Mouse (Mus musculus) liver, embryonic 16.5 days (tissue): ENCODE results near the gene Six5. TPM values are rescaled to one million over a fixed set of nuclear protein-coding genes. Genes with fewer than 3 reads are reported as not detected.

Experiments used
- ATAC-seq: fragments of 200-750 bp; cut with Nextera tagmentation; 2 replicates; pipeline ENCODE4 v1.8.0; 2017; ENCODE audit warnings: low read depth, mild to moderate bottlenecking, moderate number of reproducible peaks, moderate library complexity
- H3K27ac ChIP-seq: fragments of 300-500 bp; sonication (generic); 2 replicates; pipeline ENCODE4 v1.5.1; 2014; ENCODE audit warnings: mild to moderate bottlenecking, low read length
- H3K27me3 ChIP-seq: fragments of 300-500 bp; sonication (generic); 2 replicates; pipeline ENCODE4 v1.6.1; 2014; ENCODE audit warnings: low read depth, low read length, mixed read lengths; ENCODE audit not compliant: control insufficient read depth, insufficient read depth
- H3K36me3 ChIP-seq: fragments of 300-500 bp; sonication (generic); 2 replicates; pipeline ENCODE4 v1.6.1; 2014; ENCODE audit warnings: mild to moderate bottlenecking; ENCODE audit not compliant: control insufficient read depth, insufficient read depth
- H3K4me1 ChIP-seq: fragments of 300-500 bp; sonication (generic); 2 replicates; pipeline ENCODE4 v1.6.1; 2014; ENCODE audit warnings: low read depth, low read length, mixed read lengths; ENCODE audit not compliant: control insufficient read depth
- H3K4me2 ChIP-seq: fragments of 300-500 bp; sonication (generic); 2 replicates; pipeline ENCODE4 v1.6.1; 2014; ENCODE audit warnings: low read depth, low read length, mixed read lengths
- H3K4me3 ChIP-seq: fragments of 300-500 bp; sonication (generic); 2 replicates; pipeline ENCODE4 v1.5.1; 2014; ENCODE audit warnings: low read depth, mild to moderate bottlenecking, low read length
- H3K9ac ChIP-seq: fragments of 300-500 bp; sonication (generic); 2 replicates; pipeline ENCODE4 v1.6.1; 2014; ENCODE audit warnings: low read depth, low read length
- H3K9me3 ChIP-seq: fragments of 300-500 bp; sonication (generic); replicated peaks from 2 replicates; pipeline ENCODE4 v1.6.1; 2016; ENCODE audit warnings: low read length; ENCODE audit not compliant: control insufficient read depth
- WGBS: fragments of 180-500 bp; shearing (Covaris S2); extraction: QIAGEN DNeasy Blood & Tissue Kit; methylation state at CpG from one replicate; pipeline ENCODE4 v1.1.7; 2014; ENCODE audit not compliant: insufficient replicate concordance; 5-methylcytosine and 5-hydroxymethylcytosine counted together
- microRNA-seq: library from miRNA; unstranded; fragments of <30 nt; microRNA quantifications from one replicate; pipeline ENCODE4, GENCODE M21; 2016
- polyA plus RNA-seq: library from polyadenylated mRNA; unstranded; fragments of >200 nt; fragmentation: Nextera tagmentation; extraction: Ambion mirVana; gene quantifications from 2 replicates; pipeline ENCODE4 v1.2.1, GENCODE M21; 2015

The Six5 gene
- polyA plus RNA-seq, 1 experiment from 2014 or later: 0.93 TPM

GRCm38 (mm10) chr7:19136673-19137334, 42.4 kb downstream of the Six5 start:
- no peak for ATAC-seq
- Histone ChIP-seq H3K36me3 (peaks cover 19% of the 10 kb centered on the region), H3K9ac (no peak overlapping the region)

DNA sequence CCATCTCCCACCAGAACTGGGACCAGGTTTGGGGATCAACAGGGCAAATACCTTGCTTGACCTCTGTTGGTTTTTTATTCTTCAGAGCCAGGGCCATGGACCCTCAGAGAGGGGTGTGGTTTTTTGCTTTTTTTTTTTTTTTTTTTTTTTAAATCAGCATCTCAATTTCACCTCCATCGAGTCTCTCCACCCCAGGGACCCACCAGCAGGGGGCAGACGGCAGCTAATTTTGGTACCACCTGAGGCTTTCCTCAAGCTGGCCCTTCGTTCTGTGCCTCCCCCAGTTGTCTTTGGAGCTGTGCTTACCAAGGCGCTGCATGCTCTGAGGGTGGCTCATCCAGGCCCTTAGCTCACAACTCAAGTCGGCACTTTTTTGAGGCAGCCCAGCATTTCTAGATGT, 43.0 kb downstream of the Six5 start:
- no peak for ATAC-seq
- peaks cover 19% of the 10 kb centered on the region for H3K36me3 ChIP-seq
- 46% methylated on average over 5 of the region's 5 CpGs for WGBS

More at GRCm38 (mm10) chr7:19136673-19137334, 42.4 kb downstream of the Six5 start:
- WGBS: 86% methylated on average over 38 of the region's 38 CpGs
- Histone ChIP-seq H3K4me3 (no peak overlapping the region), H3K27ac (no peak overlapping the region), H3K4me2 (no peak overlapping the region), H3K4me1 (peaks cover 3% of the 10 kb centered on the region), H3K9me3 (no peaks in the 10 kb centered on the region), H3K27me3 (no peaks in the 10 kb centered on the region)

GRCm38 (mm10) chr7:19146793-19147192, 52.4 kb downstream of the Six5 start:
- H3K27ac ChIP-seq: no peak overlapping the region
- WGBS: 75% methylated on average over 10 of the region's 10 CpGs
- no peak for ATAC-seq
- H3K27me3 ChIP-seq: no peaks in the 10 kb centered on the region
- H3K4me3 ChIP-seq: no peak overlapping the region
- no peaks in the 10 kb centered on the region for H3K9me3 ChIP-seq
- H3K4me1 ChIP-seq: peaks cover 16% of the 10 kb centered on the region
- no peak overlapping the region for H3K9ac ChIP-seq
- H3K4me2 ChIP-seq: no peak overlapping the region
- no peaks in the 10 kb centered on the region for H3K36me3 ChIP-seq

More for the DNA sequence above, 43.0 kb downstream of the Six5 start:
- no peaks in the 10 kb centered on the region for H3K9me3 ChIP-seq
- H3K27ac ChIP-seq: no peak overlapping the region
- no peaks in the 10 kb centered on the region for H3K27me3 ChIP-seq
- H3K9ac ChIP-seq: no peak overlapping the region
- H3K4me2 ChIP-seq: no peak overlapping the region
- no peaks in the 10 kb centered on the region for H3K4me1 ChIP-seq
- H3K4me3 ChIP-seq: no peak overlapping the region

GRCm38 (mm10) chr7:19147497-19148045, 53.2 kb downstream of the Six5 start:
- Histone ChIP-seq H3K4me1 (peaks cover 16% of the 10 kb centered on the region), H3K9ac (no peak overlapping the region), H3K36me3 (no peaks in the 10 kb centered on the region), H3K27me3 (no peaks in the 10 kb centered on the region), H3K4me3 (no peak overlapping the region), H3K27ac (no peak overlapping the region), H3K9me3 (no peaks in the 10 kb centered on the region), H3K4me2 (no peak overlapping the region)
- ATAC-seq: no peak
- WGBS: 33% methylated on average over 6 of the region's 6 CpGs

Small RNA genes lying within 50 kb of the gene (microRNA-seq; reads per million reads assigned to microRNA genes)
- not detected for gene Mir3100

Other genes with a start within 250 kb of the Six5 start
- 76.1 and 87.5 TPM in 2 replicates for gene Pglyrp1, start 223.3 kb upstream of the Six5 start, polyA plus RNA-seq
- gene Ccdc61, start 184.2 kb upstream of the Six5 start, polyA plus RNA-seq: 7.9 and 8.4 TPM in 2 replicates
- gene Nova2, start 168.7 kb upstream of the Six5 start, polyA plus RNA-seq: 0.06 and 0.09 TPM in 2 replicates
- gene Nanos2, start 107.2 kb upstream of the Six5 start, polyA plus RNA-seq: not detected in 2 replicates
- gene Mypop, start 103.3 kb upstream of the Six5 start, polyA plus RNA-seq: 0.12 and 0.48 TPM in 2 replicates
- 6.4 and 6.6 TPM in 2 replicates for gene Irf2bp1, start 90.5 kb upstream of the Six5 start, polyA plus RNA-seq
- 60.8 and 63.7 TPM in 2 replicates for gene Foxa3, start 71.1 kb upstream of the Six5 start, polyA plus RNA-seq
- 13.8 TPM in 2 replicates for gene Sympk, start 70.2 kb upstream of the Six5 start, polyA plus RNA-seq
- gene Rsph6a, start 39.9 kb upstream of the Six5 start, polyA plus RNA-seq: not detected in 2 replicates
- 2.4 and 3.5 TPM in 2 replicates for gene Dmwd, start 18.4 kb upstream of the Six5 start, polyA plus RNA-seq
- gene Dmpk, start 10.7 kb upstream of the Six5 start, polyA plus RNA-seq: 12.2 and 17.1 TPM in 2 replicates
- 0.11 and 0.12 TPM in 2 replicates for gene Gm4969, start 23.8 kb downstream of the Six5 start, polyA plus RNA-seq
- 4.7 and 5.2 TPM in 2 replicates for gene Fbxo46, start 25.3 kb downstream of the Six5 start, polyA plus RNA-seq
- 3.9 and 4.0 TPM in 2 replicates for gene Qpctl, start 54.7 kb downstream of the Six5 start, polyA plus RNA-seq
- gene Snrpd2, start 55.1 kb downstream of the Six5 start, polyA plus RNA-seq: 47.9 and 54.4 TPM in 2 replicates
- gene Gipr, start 71.5 kb downstream of the Six5 start, polyA plus RNA-seq: 0.99 and 2.1 TPM in 2 replicates
- gene Eml2, start 81.8 kb downstream of the Six5 start, polyA plus RNA-seq: 4.0 and 5.0 TPM in 2 replicates
- 0.49 and 0.60 TPM in 2 replicates for gene Gpr4, start 117.9 kb downstream of the Six5 start, polyA plus RNA-seq
- gene Opa3, start 133.7 kb downstream of the Six5 start, polyA plus RNA-seq: 13.2 and 14.3 TPM in 2 replicates
- gene Vasp, start 177.2 kb downstream of the Six5 start, polyA plus RNA-seq: 32.8 and 33.0 TPM in 2 replicates
- gene Ppm1n, start 185.5 kb downstream of the Six5 start, polyA plus RNA-seq: 0.11 TPM in 1 of 2 replicates, not detected in the other
- 2.9 and 4.1 TPM in 2 replicates for gene Rtn2, start 188.0 kb downstream of the Six5 start, polyA plus RNA-seq
- not detected in 2 replicates for gene Fosb, start 215.5 kb downstream of the Six5 start, polyA plus RNA-seq